Mouse (Mus musculus) liver, adult 2 months (tissue): ENCODE measurements at regions not wholly inside any gene's neighbourhood (a gene's known extent, or its start where the extent isn't known, plus 50 kb on each side); places are given as distances from the start of the nearest gene placed in this dataset.

Experiments
- CTCF ChIP-seq: fragments of 200-500 bp; IDR thresholded peaks from 2 replicates; pipeline ENCODE4 v1.5.1; 2011; ENCODE audit warnings: low read depth, low read length, control low read depth
- POLR2A ChIP-seq: fragments of 200-500 bp; IDR thresholded peaks from 2 replicates; pipeline ENCODE4 v1.6.1; 2011; ENCODE audit warnings: low read length, control low read depth; ENCODE audit not compliant: insufficient read depth; ENCODE audit errors: extremely low read depth

DNA sequence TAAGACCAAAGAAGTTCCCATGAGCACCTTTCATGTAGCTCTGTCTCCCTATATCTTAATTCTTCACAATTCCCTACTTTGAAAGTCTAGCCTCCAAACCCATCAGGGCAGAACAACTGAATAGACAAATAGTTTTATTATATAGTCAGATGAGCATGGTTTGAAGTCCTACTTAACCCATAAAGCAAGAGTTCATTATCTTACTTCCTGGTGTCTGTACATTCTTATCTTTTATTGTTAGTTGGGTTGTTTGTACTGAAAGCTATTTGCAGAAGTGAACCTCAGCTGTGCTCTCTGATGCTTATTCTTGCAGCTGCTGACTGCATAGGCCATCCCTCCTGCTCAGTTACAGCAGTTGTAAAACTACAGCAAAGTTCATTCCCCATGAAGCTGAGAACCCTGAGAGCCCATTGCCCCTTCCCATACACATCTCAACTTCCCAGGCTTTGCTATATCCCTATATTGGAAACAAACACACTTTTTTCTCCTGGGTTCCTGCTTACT is 276.7 kb upstream of the Clnk start:
- TF ChIP-seq CTCF (no peak), POLR2A (no peak)
